Mouse (Mus musculus): ENCODE data around the gene Eya3.

DNA sequence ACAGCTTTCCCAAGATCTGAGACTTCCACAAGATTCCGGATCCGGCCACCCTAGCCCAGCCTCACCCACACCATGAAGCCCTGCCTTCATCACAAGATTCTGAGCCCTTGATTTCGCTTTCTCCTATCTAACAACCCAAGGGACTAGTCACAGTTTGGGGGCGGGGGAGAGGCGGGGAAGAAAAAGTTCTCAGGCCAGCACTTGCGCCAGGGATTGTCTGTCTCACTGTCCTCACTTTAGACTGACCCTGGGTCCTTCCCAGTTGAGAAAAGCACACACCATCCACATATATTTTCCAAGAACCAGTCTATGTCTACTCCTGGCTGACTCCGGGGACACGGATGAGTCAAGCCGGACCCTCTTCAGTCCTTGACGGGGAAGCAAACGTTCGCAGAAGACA lies 92.8 kb downstream of the Eya3 start:
- TF ChIP-seq POLR2AphosphoS5 (IDR thresholded peaks at IDR 0.05; ENCODE audit: borderline replicate concordance, low read depth, low read length): no peak
- TF ChIP-seq TBP (IDR thresholded peaks at IDR 0.05; ENCODE audit: low read depth, low read length): no peak
- TF ChIP-seq CTCF (IDR thresholded peaks at IDR 0.05 in 2 of 3, conservative IDR thresholded peaks at IDR 0.05 in 1 of 3; ENCODE audit: control insufficient read depth in 1 of 3, insufficient read depth in 1 of 3, low read depth in 2 of 3, low read length in 3 of 3, poor library complexity in 1 of 3, severe bottlenecking in 1 of 3): no peak
- TF ChIP-seq ZC3H11A (IDR thresholded peaks at IDR 0.05; ENCODE audit: low read depth, low read length): no peak
- TF ChIP-seq SMC3 (IDR thresholded peaks at IDR 0.05; ENCODE audit: low read depth, low read length): no peak
